Mouse (Mus musculus) kidney, adult 2 months (tissue): ENCODE measurements around the gene Fzd9.

ENCODE experiments used
- CTCF ChIP-seq: fragments of 200-500 bp; conservative IDR thresholded peaks from 2 replicates; pipeline ENCODE4 v1.5.1; 2011; ENCODE audit warnings: low read depth, mild to moderate bottlenecking, control low read depth, low read length, moderate library complexity, mixed read lengths; ENCODE audit not compliant: insufficient read depth, insufficient read length
- POLR2A ChIP-seq: fragments of 200-500 bp; IDR thresholded peaks from one replicate; pipeline ENCODE4 v1.6.1; 2011; ENCODE audit warnings: low read depth, low read length, control low read depth

GRCm38 (mm10) chr5:135258280-135259150, 7.5 kb upstream of the Fzd9 start:
- TF ChIP-seq POLR2A (no peak), CTCF (no peak)
